Mouse (Mus musculus) limb, embryonic 14.5 days (tissue): Measurements from ENCODE around the gene Olfr1347. TPM values are rescaled to one million over a fixed set of nuclear protein-coding genes. Genes with fewer than 3 reads are reported as not detected.
"Not testable (repeated sequence)": the region's sequence is repeated elsewhere in the genome, so short reads cannot be mapped to it uniquely, and the experiment has no call there.

Experiments
- ATAC-seq: fragments of 200-750 bp; cut with Nextera tagmentation; 2 replicates; pipeline ENCODE4 v1.8.0; 2017; ENCODE audit warnings: low read depth, moderate number of reproducible peaks, moderate TSS enrichment; ENCODE audit not compliant: low FRiP score
- DNase-seq: peaks from one replicate; pipeline ENCODE4 v3.0.0-alpha.2; 2015; ENCODE audit warnings: low spot score
- H3K27ac ChIP-seq: fragments of 300-500 bp; sonication (generic); replicated peaks from 2 replicates; pipeline ENCODE4 v1.5.1; 2014; ENCODE audit warnings: low read depth, mild to moderate bottlenecking, low read length, moderate library complexity, mixed read lengths
- H3K27me3 ChIP-seq: fragments of 300-500 bp; sonication (generic); 2 replicates; pipeline ENCODE4 v1.6.1; 2014; ENCODE audit warnings: low read length, mixed read lengths; ENCODE audit not compliant: control insufficient read depth, insufficient read depth
- H3K36me3 ChIP-seq: fragments of 300-500 bp; sonication (generic); 2 replicates; pipeline ENCODE4 v1.6.1; 2014; ENCODE audit warnings: mild to moderate bottlenecking, low read length, moderate library complexity, mixed read lengths; ENCODE audit not compliant: control insufficient read depth, insufficient read depth
- H3K4me1 ChIP-seq: fragments of 300-500 bp; sonication (generic); 2 replicates; pipeline ENCODE4 v1.6.1; 2014; ENCODE audit warnings: antibody characterized with exemption, low read length, mixed read lengths; ENCODE audit not compliant: control insufficient read depth, insufficient read depth
- H3K4me2 ChIP-seq: fragments of 300-500 bp; sonication (generic); replicated peaks from 2 replicates; pipeline ENCODE4 v1.6.1; 2014; ENCODE audit warnings: low read depth, mild to moderate bottlenecking, low read length, moderate library complexity; ENCODE audit not compliant: severe bottlenecking
- H3K4me3 ChIP-seq: fragments of 300-500 bp; sonication (generic); replicated peaks from 2 replicates; pipeline ENCODE4 v1.5.1; 2014; ENCODE audit warnings: low read length
- H3K9ac ChIP-seq: fragments of 300-500 bp; sonication (generic); 2 replicates; pipeline ENCODE4 v1.6.1; 2014; ENCODE audit warnings: mild to moderate bottlenecking, low read depth, low read length, moderate library complexity; ENCODE audit not compliant: severe bottlenecking
- H3K9me3 ChIP-seq: fragments of 300-500 bp; sonication (generic); 2 replicates; pipeline ENCODE4 v1.6.1; 2016; ENCODE audit warnings: low read length; ENCODE audit not compliant: control insufficient read depth
- POLR2A ChIP-seq: fragments of 200-500 bp; IDR thresholded peaks from 2 replicates; pipeline ENCODE4 v1.8.0; 2012; ENCODE audit warnings: inconsistent platforms, mild to moderate bottlenecking, moderate library complexity, borderline replicate concordance; ENCODE audit not compliant: insufficient read depth, insufficient read length; ENCODE audit errors: extremely low read depth
- WGBS: fragments of 180-500 bp; shearing (Covaris S2); extraction: QIAGEN DNeasy Blood & Tissue Kit; methylation state at CpG from one replicate; pipeline ENCODE4 v1.1.7; 2014; 5-methylcytosine and 5-hydroxymethylcytosine counted together
- polyA plus RNA-seq, 2 experiments: library from polyadenylated mRNA; depleted of rRNA in 1 of 2; stranded (reverse) in 1 of 2; unstranded in 1 of 2; fragments of >200 nt; fragmentation: Nextera tagmentation in 1 of 2; extraction: Ambion mirVana in 1 of 2; gene quantifications; 2 replicates each; pipeline versions ENCODE4 v1.2.1 to v1.2.3; 2012 to 2014

Olfr1347 gene
- polyA plus RNA-seq, 2 experiments = 0.04 TPM; not detected in 1

DNA sequence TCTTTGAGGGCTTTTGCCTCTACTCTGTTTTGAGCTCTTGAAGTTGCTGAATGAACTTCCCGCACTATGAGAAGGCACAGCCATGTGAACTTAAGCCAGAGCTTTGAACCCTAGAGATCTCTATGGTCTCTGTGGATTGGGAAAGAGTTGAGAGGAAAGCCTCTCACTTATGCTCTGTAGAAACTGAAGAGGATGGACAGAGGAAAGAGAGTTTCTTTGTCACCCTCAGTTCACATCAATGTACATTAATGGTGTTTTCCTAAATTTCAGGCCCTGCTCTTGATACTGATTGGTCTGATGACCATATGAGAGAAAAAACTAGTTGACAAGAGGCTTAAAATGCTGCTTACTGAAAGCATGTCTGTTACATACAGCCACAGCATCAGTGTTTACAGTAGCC lies 9.1 kb upstream of the Olfr1347 start, which contains the start of gene Olfr1348:
Olfr1348 (minus strand) TSS at position 101 of the 400 bp plus-strand sequence.
- no peak for ATAC-seq

GRCm38 (mm10) chr7:6486841-6487240 lies 12.7 kb downstream of the Olfr1347 start, which contains the start of gene Olfr5:
Gene Olfr5 (minus strand): TSS chr7:6486941.
- Histone ChIP-seq H3K4me2 (no peak within 1 kb of the TSS), H3K9me3 (no peaks in the 10 kb centered on the region), H3K27ac (no peak within 1 kb of the TSS), H3K4me1 (no peaks in the 10 kb centered on the region), H3K4me3 (no peak within 1 kb of the TSS), H3K36me3 (no peaks in the 10 kb centered on the region), H3K9ac (no peak within 1 kb of the TSS), H3K27me3 (no peaks in the 10 kb centered on the region)
- TF ChIP-seq POLR2A = no peak
- no peak for ATAC-seq
- DNase-seq = no peak
- WGBS = 22% methylated on average over 2 of the region's 2 CpGs

More for the DNA sequence above, 9.1 kb upstream of the Olfr1347 start, which contains the start of gene Olfr1348:
- DNase-seq = no peak
- H3K27ac ChIP-seq = no peak within 1 kb of the TSS
- WGBS = 100% methylated on average over 1 of the region's 1 CpGs
- no peaks in the 10 kb centered on the region for H3K27me3 ChIP-seq
- H3K4me3 ChIP-seq = no peak within 1 kb of the TSS
- H3K9ac ChIP-seq = no peak within 1 kb of the TSS
- H3K36me3 ChIP-seq = no peaks in the 10 kb centered on the region
- no peak within 1 kb of the TSS for H3K4me2 ChIP-seq
- no peaks in the 10 kb centered on the region for H3K4me1 ChIP-seq
- TF ChIP-seq POLR2A = no peak
- H3K9me3 ChIP-seq = no peaks in the 10 kb centered on the region

DNA sequence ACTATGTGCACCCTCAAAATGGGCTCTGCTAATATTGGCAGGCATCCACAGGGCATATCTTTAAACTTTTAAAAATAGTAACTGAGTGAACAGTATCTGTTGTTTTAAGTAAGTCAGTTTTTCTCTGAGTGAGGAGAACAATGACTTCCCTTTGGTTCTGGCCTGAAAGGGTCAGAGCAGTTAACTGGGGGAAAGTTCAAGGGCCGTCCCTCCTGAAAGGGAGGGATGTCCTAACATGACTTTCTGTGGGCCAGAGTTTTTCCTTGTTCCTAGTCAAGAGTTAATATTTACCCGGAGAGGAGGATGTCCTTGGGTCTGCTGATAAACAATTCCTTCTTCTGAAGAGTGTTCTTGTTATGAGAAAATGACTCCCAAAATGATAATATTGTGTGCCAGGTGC lies 21.9 kb downstream of the Olfr1347 start:
- not testable (repeated sequence) for H3K9me3 ChIP-seq, H3K4me1 ChIP-seq, DNase-seq, H3K27me3 ChIP-seq, ATAC-seq, H3K4me2 ChIP-seq, H3K4me3 ChIP-seq, H3K27ac ChIP-seq, H3K36me3 ChIP-seq, H3K9ac ChIP-seq
- WGBS = 78% methylated on average over 2 of the region's 2 CpGs

- Histone ChIP-seq H3K4me1 (no peaks in the 10 kb centered on the region), H3K9ac (no peak within 1 kb of the TSS), H3K4me3 (no peak within 1 kb of the TSS), H3K4me2 (no peak within 1 kb of the TSS), H3K36me3 (no peaks in the 10 kb centered on the region), H3K9me3 (no peaks in the 10 kb centered on the region), H3K27ac (no peak within 1 kb of the TSS), H3K27me3 (no peaks in the 10 kb centered on the region)
- ATAC-seq (no peak), DNase-seq (no peak)
- no peak for TF ChIP-seq POLR2A
Measured at GRCm38 (mm10) chr7:6466951-6467350, 32.6 kb downstream of the Olfr1347 start, which contains the start of gene Olfr1346. Gene Olfr1346 (plus strand): TSS chr7:6467101.

GRCm38 (mm10) chr7:6456399-6456798 lies 43.2 kb downstream of the Olfr1347 start:
- no peak for TF ChIP-seq POLR2A
- Histone ChIP-seq H3K27ac (no peak overlapping the region), H3K4me2 (no peak overlapping the region), H3K27me3 (no peaks in the 10 kb centered on the region), H3K4me3 (no peak overlapping the region), H3K36me3 (no peaks in the 10 kb centered on the region), H3K9me3 (no peaks in the 10 kb centered on the region), H3K9ac (no peak overlapping the region), H3K4me1 (no peaks in the 10 kb centered on the region)
- 35% methylated on average over 3 of the region's 3 CpGs for WGBS
- DNase-seq = no peak
- no peak for ATAC-seq

- no peak for DNase-seq
- Histone ChIP-seq H3K27me3 (no peaks in the 10 kb centered on the region), H3K4me3 (no peak within 1 kb of the TSS), H3K4me2 (no peak within 1 kb of the TSS), H3K9me3 (no peaks in the 10 kb centered on the region), H3K27ac (no peak within 1 kb of the TSS), H3K9ac (no peak within 1 kb of the TSS), H3K4me1 (no peaks in the 10 kb centered on the region), H3K36me3 (no peaks in the 10 kb centered on the region)
- TF ChIP-seq POLR2A = no peak
- no peak for ATAC-seq
Measured at GRCm38 (mm10) chr7:6455868-6456267, 43.7 kb downstream of the Olfr1347 start, which contains the start of gene Olfr1336. Gene Olfr1336 (plus strand): TSS chr7:6456168.
